Mouse (Mus musculus) hindbrain, embryonic 15.5 days (tissue): ENCODE measurements around the gene Rnps1. TPM values are rescaled to one million over a fixed set of nuclear protein-coding genes. Genes with fewer than 3 reads are reported as not detected.
"Not testable (repeated sequence)": the region's sequence is repeated elsewhere in the genome, so short reads cannot be mapped to it uniquely, and the experiment has no call there.

ENCODE experiments used
- ATAC-seq: fragments of 200-750 bp; cut with Nextera tagmentation; 2 replicates; pipeline ENCODE4 v1.8.0; 2017; ENCODE audit warnings: low read depth, moderate number of reproducible peaks, moderate TSS enrichment; ENCODE audit not compliant: low FRiP score
- H3K27ac ChIP-seq: fragments of 300-500 bp; sonication (generic); replicated peaks from 2 replicates; pipeline ENCODE4 v1.5.1; 2015; ENCODE audit warnings: mild to moderate bottlenecking, inconsistent platforms
- H3K27me3 ChIP-seq: fragments of 300-500 bp; sonication (generic); 2 replicates; pipeline ENCODE4 v1.6.1; 2015; ENCODE audit warnings: control low read depth, inconsistent platforms
- H3K36me3 ChIP-seq: fragments of 300-500 bp; sonication (generic); 2 replicates; pipeline ENCODE4 v1.6.1; 2015; ENCODE audit warnings: control low read depth, inconsistent platforms
- H3K4me1 ChIP-seq: fragments of 300-500 bp; sonication (generic); replicated peaks from 2 replicates; pipeline ENCODE4 v1.6.1; 2015; ENCODE audit warnings: control low read depth, inconsistent platforms
- H3K4me2 ChIP-seq: fragments of 300-500 bp; sonication (generic); 2 replicates; pipeline ENCODE4 v1.6.1; 2015; ENCODE audit warnings: moderate library complexity, mild to moderate bottlenecking, inconsistent platforms
- H3K4me3 ChIP-seq: fragments of 300-500 bp; sonication (generic); 2 replicates; pipeline ENCODE4 v1.5.1; 2015; ENCODE audit warnings: mild to moderate bottlenecking, inconsistent platforms
- H3K9ac ChIP-seq: fragments of 300-500 bp; sonication (generic); 2 replicates; pipeline ENCODE4 v1.6.1; 2015; ENCODE audit warnings: inconsistent platforms
- H3K9me3 ChIP-seq: fragments of 300-500 bp; sonication (generic); 2 replicates; pipeline ENCODE4 v1.6.1; 2016; ENCODE audit warnings: control low read depth, inconsistent platforms
- WGBS: fragments of 180-500 bp; shearing (Covaris S2); methylation state at CpG from one replicate; pipeline ENCODE4 v1.1.7; 2015; 5-methylcytosine and 5-hydroxymethylcytosine counted together
- polyA plus RNA-seq: library from polyadenylated mRNA; unstranded; fragments of >200 nt; fragmentation: Nextera tagmentation; extraction: Ambion mirVana; gene quantifications from 2 replicates; pipeline ENCODE4 v1.2.1, GENCODE M21; 2015

Gene Rnps1
- polyA plus RNA-seq, 1 experiment from 2014 or later: 335 TPM

DNA sequence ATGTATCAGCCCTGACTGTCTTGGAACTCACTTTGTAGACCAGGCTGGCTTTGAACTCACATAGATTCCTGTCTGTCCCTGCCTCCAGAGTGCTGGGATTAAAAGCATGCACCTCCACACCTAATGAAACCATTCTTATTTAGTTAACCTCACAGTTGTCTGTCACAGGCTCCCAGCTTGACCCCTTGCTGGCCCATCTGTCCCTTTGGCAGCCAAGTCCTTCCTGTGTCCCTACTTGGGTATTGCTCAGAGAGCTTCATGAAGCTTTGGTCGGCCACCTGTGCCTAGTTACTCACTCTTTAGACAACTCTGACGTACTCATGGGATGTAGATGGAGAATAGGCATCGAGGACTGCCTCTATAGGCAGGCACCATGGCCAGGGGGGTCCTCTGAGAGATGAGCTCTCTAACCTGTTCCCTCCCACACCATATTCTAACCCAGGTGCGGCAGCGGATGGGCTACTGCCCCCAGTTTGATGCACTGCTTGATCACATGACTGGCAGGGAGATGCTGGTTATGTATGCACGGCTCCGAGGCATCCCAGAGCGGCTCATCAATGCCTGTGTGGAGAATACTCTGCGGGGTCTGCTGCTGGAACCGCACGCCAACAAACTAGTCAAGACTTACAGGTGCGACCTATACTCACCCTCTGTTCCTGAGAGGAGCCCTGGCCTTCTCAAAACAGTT, 7.1 kb upstream of the Rnps1 start:
- 91% methylated on average over 12 of the region's 12 CpGs for WGBS
- ATAC-seq: no peak

DNA sequence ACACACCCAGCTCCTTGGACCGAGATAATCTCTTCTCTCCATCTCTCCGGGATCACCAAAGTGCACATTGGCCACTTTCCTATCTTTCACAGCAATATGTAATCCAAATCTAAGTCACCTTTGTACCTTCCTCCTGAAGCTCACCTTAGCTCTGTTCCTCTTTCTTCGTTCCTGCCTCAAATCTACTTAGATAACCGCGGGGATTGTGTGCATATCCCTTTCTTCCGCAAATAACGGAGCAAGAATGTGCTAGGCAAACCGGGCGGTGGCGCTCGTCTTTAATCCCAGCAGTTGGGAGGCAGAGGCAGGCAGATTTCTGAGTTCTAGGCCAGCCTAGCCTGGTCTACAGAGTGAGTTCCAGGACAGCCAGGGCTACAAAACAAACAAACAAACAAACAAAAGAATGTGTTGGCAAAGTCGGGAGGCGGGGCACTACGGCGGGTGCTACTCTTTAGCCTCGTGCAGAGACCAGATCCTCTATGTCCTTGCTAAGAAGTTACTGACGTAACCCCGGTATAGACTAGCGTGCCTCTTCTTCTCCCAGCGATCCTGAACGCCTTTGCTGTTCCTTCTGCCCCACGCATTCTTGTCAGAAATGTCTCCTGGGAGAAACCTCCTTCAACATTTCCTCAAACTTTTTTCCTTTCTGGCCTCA, 681 bp upstream of the Rnps1 start:
- H3K9ac ChIP-seq: peak overlapping the region; percentile 40
- 35% methylated on average over 22 of the region's 22 CpGs for WGBS
- peak; percentile 46 for ATAC-seq
- H3K4me1 ChIP-seq: peaks cover 38% of the 10 kb centered on the region
- H3K4me3 ChIP-seq: peak overlapping the region; percentile 81
- H3K27me3 ChIP-seq: no peaks in the 10 kb centered on the region
- peak overlapping the region; percentile 89 for H3K27ac ChIP-seq
- H3K36me3 ChIP-seq: peaks cover 34% of the 10 kb centered on the region
- H3K9me3 ChIP-seq: no peaks in the 10 kb centered on the region
- H3K4me2 ChIP-seq: peak overlapping the region; percentile 92

More for the DNA sequence above, 7.1 kb upstream of the Rnps1 start:
- H3K4me1 ChIP-seq: no peaks in the 10 kb centered on the region
- H3K9me3 ChIP-seq: no peaks in the 10 kb centered on the region
- no peak overlapping the region for H3K9ac ChIP-seq
- H3K4me3 ChIP-seq: no peak overlapping the region
- H3K36me3 ChIP-seq: peaks cover 73% of the 10 kb centered on the region
- no peaks in the 10 kb centered on the region for H3K27me3 ChIP-seq
- no peak overlapping the region for H3K4me2 ChIP-seq
- H3K27ac ChIP-seq: no peak overlapping the region

DNA sequence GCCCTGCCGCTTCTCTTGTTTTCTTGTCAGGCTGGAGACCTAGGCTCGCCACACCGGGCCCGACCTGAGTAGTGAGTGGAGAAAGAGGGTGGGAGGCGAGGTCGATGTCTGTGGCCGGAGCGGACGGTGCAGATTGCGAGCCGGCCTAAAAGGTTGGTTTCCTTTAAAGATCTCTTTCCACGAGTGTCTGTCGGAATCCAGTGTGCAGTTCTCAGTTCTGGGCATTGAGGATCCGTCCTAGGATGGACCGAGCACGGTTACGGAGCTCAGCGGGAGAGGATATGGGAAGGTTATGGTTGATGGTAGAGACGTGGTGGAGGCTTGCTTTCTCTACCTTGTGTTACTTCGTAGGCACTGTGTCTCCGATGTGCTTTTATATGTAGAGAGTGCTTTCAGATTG, 646 bp downstream of the Rnps1 start:
- WGBS: 0% methylated on average over 21 of the region's 21 CpGs
- no peaks in the 10 kb centered on the region for H3K9me3 ChIP-seq
- peak overlapping the region; percentile 92 for H3K4me2 ChIP-seq
- peaks cover 38% of the 10 kb centered on the region for H3K4me1 ChIP-seq
- H3K9ac ChIP-seq: peak overlapping the region; percentile 79
- no peak for ATAC-seq
- H3K36me3 ChIP-seq: peaks cover 35% of the 10 kb centered on the region
- H3K27me3 ChIP-seq: no peaks in the 10 kb centered on the region
- peak overlapping the region; percentile 89 for H3K27ac ChIP-seq
- H3K4me3 ChIP-seq: peak overlapping the region; percentile 81

DNA sequence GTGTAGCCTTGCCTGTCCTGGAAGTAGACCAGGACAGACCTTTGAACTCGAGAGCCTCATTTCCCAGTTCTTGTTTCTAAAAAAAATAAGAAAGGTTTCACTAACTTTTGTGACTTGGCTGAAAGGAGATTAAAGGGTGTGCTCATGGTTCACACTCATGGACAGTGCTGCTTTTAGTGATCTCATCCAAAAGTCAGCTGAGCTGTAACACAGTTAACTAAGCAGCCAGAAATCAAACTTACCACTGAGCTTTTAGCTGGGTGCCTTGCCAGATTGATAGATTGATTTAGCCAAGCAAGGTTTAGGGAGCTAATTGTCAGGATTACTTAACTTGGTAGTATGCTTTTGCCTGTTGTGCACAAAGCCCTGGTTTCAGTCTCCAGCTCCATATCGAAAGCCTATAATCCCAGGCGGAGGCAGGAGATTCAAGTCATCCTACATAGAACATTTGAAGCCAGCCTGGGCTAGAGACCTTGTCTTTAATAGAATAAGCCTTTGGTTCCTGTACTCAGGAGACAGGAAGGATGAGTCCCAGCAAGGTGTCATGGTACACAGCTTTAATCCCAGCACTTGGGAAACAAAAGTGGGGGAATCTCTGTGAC, 1.8 kb downstream of the Rnps1 start:
- H3K4me1 ChIP-seq: peaks cover 38% of the 10 kb centered on the region
- no peaks in the 10 kb centered on the region for H3K27me3 ChIP-seq
- no peaks in the 10 kb centered on the region for H3K9me3 ChIP-seq
- H3K9ac ChIP-seq: no peak overlapping the region
- H3K27ac ChIP-seq: no peak overlapping the region
- peak overlapping the region; percentile 81 for H3K4me3 ChIP-seq
- 85% methylated on average over 3 of the region's 3 CpGs for WGBS
- H3K36me3 ChIP-seq: peaks cover 38% of the 10 kb centered on the region
- H3K4me2 ChIP-seq: peak overlapping the region; percentile 92
- no peak for ATAC-seq

DNA sequence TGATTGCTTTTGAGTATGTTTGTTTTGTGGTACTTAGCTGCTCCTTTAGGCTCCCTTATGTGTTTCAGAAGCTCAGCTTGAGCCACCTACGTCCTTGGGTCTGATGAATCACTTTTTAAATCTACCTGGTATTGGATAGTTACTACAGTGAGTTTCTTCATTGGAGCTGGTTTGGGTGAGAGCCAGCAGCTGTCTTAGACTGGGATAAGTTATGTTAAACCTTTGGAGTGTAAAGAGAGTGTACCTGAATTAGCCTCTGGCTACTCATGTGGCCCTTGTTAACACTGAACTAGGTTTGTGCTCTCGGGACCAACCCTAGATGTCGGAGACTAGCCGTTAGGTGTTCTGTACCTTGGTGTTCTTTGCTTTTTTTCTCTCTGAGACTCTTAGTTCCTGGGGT, 8.7 kb downstream of the Rnps1 start:
- WGBS: 93% methylated on average over 4 of the region's 4 CpGs
- H3K4me2 ChIP-seq: no peak overlapping the region
- H3K27ac ChIP-seq: no peak overlapping the region
- peaks cover 12% of the 10 kb centered on the region for H3K4me1 ChIP-seq
- peaks cover 63% of the 10 kb centered on the region for H3K36me3 ChIP-seq
- H3K27me3 ChIP-seq: no peaks in the 10 kb centered on the region
- ATAC-seq: no peak
- no peak overlapping the region for H3K9ac ChIP-seq
- H3K4me3 ChIP-seq: no peak overlapping the region
- no peaks in the 10 kb centered on the region for H3K9me3 ChIP-seq

DNA sequence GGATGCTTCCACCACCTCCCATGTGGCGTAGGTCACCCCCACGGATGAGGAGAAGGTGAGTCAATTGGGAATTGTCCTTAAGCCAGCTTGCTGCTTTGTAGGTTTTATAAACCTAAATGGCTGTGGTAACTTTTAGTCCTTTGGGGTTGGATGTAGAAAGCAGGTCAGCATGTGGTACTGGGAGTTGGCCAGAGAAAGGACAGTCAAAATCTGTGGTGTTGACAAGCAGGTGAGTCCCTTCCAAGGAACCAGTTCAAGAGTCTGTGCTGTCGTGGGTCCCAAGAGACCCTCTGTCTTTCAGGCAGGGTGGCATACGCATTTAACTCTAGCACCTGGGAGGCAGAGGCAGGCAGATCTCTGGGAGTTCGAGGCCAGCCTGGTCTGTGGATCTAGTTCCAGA, 10.1 kb downstream of the Rnps1 start:
- no peak for ATAC-seq
- no peak overlapping the region for H3K9ac ChIP-seq
- no peaks in the 10 kb centered on the region for H3K27me3 ChIP-seq
- H3K4me1 ChIP-seq: peaks cover 16% of the 10 kb centered on the region
- no peak overlapping the region for H3K4me2 ChIP-seq
- H3K27ac ChIP-seq: no peak overlapping the region
- WGBS: 94% methylated on average over 5 of the region's 5 CpGs
- H3K36me3 ChIP-seq: peaks cover 52% of the 10 kb centered on the region
- no peak overlapping the region for H3K4me3 ChIP-seq
- no peaks in the 10 kb centered on the region for H3K9me3 ChIP-seq

DNA sequence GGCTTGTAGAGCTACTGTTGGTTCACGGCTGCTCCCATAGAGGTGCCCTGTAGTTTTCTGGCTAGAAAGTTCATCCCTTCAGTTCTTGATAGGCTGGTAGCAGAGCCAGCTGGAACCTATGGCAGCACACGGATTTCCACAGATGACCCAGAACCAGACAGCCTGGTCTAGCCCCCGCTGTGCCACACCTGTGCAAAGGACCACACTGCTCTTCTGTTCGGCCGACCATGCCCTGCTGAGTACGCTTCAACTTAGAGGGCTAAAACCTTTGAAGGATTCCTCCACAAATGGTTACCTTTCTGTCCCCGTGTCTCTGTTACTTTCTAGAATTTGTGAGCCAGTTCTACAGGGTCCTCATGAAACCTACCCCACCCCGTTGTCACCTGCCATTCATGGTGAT, 11.0 kb downstream of the Rnps1 start:
- peaks cover 16% of the 10 kb centered on the region for H3K4me1 ChIP-seq
- not testable (repeated sequence) for ATAC-seq, H3K9me3 ChIP-seq, H3K27me3 ChIP-seq, H3K9ac ChIP-seq, H3K27ac ChIP-seq, H3K4me3 ChIP-seq, H3K4me2 ChIP-seq
- H3K36me3 ChIP-seq: peaks cover 44% of the 10 kb centered on the region
- WGBS: 86% methylated on average over 6 of the region's 8 CpGs

DNA sequence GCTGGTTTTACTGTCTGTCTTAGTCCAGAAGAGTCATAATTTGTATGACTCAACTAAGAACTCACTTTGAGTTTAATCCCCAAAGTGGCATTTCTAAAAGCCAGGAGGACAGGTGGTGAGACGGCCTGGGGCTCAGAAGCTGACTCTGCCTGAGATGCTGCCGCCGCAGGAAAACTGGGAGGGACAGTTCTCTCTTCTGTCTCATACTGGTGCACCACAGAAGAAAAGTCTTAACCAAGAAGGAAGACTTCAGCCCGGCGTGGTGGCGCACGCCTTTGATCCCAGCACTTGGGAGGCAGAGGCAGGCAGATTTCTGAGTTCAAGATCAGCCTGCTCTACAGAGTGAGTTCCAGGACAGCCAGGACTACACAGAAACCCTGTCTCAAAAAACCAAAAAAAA, 11.5 kb downstream of the Rnps1 start:
- H3K9ac ChIP-seq: no peak overlapping the region
- H3K4me1 ChIP-seq: peaks cover 16% of the 10 kb centered on the region
- H3K4me3 ChIP-seq: no peak overlapping the region
- H3K27me3 ChIP-seq: no peaks in the 10 kb centered on the region
- H3K27ac ChIP-seq: peak overlapping the region; percentile 93
- ATAC-seq: no peak
- 90% methylated on average over 7 of the region's 7 CpGs for WGBS
- peak overlapping the region; percentile 64 for H3K4me2 ChIP-seq
- peaks cover 39% of the 10 kb centered on the region for H3K36me3 ChIP-seq
- no peaks in the 10 kb centered on the region for H3K9me3 ChIP-seq

DNA sequence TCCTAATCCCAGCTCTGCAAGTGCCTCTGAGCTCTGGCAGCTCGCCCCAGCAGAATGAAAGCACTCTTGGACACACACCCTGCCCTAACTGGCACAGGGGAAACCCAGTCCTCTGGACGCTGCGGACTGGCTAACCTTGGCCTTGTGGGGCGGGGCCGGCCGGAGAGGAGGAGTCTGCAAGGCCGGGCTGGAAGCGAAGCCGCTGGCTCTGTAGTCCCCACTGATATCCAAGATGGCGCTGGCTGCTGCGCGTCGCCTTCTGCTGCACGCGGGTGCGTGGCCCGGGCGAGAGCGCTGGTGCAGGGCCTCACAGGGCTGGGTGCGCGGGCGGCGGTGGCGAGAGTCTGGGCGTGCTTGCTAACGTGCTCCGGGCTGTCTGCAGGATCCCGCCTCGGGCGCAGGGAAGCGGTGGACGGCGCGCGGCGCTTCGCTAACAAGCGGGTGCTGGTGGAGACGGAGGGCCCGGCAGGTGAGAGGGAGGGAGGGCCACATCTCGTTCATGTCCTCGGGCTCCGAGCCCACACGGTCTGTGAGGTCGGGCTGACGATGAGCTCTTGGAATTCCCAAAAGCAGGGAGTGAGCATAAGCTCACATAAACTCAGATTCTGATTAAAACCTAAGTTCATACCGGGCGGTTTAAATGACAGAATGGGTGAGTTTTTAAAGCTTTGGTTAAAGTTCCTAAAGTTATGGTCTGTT, 12.3 kb downstream of the Rnps1 start, which contains the start of gene Eci1:
TSS of gene Eci1 (plus strand) at position 171 of the 699 bp plus-strand sequence.
- Histone ChIP-seq H3K36me3 (peaks cover 32% of the 10 kb centered on the region), H3K27me3 (no peaks in the 10 kb centered on the region), H3K27ac (peak within 1 kb of the TSS; percentile 93), H3K4me3 (peak within 1 kb of the TSS; percentile 58), H3K9ac (peak within 1 kb of the TSS; percentile 70), H3K9me3 (no peaks in the 10 kb centered on the region), H3K4me2 (peak within 1 kb of the TSS; percentile 64), H3K4me1 (peaks cover 16% of the 10 kb centered on the region)
- ATAC-seq: peak; percentile 96
- WGBS: 0% methylated on average over 48 of the region's 48 CpGs

DNA sequence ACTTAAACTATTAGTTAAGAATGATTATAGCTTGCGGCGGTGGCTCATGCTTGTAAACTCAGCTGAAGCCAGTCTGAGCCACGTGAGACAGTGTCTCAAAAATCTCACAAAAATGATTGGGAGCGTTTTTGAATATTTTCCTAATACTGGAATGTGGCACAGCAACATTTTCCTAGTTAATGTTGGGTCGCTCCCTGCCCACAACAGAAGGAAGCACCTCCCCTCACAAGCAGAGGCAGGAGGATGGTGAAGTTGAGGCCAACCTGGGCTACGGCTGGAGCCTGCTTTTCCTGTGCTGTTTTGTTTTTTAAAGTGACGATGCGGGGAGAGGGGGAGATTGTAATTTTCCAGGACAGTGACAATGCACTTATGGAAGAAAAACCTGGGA, 12.8 kb downstream of the Rnps1 start:
- H3K36me3 ChIP-seq: peaks cover 27% of the 10 kb centered on the region
- H3K9me3 ChIP-seq: no peaks in the 10 kb centered on the region
- H3K4me1 ChIP-seq: peaks cover 16% of the 10 kb centered on the region
- no peaks in the 10 kb centered on the region for H3K27me3 ChIP-seq
- H3K27ac ChIP-seq: peak overlapping the region; percentile 93
- peak overlapping the region; percentile 64 for H3K4me2 ChIP-seq
- ATAC-seq: no peak
- H3K9ac ChIP-seq: peak overlapping the region; percentile 70; the same call in 1 of the 2 replicates
- WGBS: 7% methylated on average over 8 of the region's 8 CpGs
- peak overlapping the region; percentile 58 for H3K4me3 ChIP-seq

DNA sequence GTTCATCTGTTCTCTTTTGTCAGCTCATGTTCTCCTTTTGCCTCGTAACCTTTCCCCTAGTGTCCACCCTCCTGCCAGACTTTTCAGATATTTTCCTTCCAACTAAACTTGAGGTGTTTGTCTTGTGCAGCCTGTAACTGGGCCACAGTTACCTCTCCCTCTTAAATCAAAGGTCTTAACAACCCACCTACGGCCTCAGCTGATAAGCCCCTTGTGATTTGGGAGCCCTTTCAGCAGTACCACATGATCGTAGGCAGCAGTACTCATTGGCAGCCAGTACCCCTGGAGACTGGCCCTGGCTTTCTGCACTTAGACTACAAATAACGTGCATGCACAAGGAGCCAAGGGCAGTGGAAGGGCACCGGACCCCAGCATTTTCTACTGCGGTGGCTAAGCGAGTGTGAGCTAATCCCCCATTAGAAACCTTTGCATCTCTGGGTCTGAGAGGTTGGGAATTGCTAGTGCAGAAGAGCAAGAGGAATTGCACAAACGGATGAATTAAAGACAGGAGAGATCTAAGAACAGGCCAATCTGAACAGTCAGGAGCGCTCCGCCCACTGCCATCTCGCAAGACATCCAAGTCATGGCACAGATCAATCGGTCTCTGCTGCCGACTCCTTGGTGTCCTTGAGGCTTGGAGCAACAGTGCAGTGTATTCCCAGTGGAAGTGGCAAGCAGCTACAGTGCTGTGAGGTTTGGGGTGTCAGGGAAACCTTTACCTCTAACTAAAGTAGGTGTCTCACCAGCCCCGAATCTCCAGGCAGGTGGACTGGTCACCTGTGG, 15.0 kb downstream of the Rnps1 start:
- H3K27me3 ChIP-seq: no peaks in the 10 kb centered on the region
- no peak for ATAC-seq
- no peaks in the 10 kb centered on the region for H3K9me3 ChIP-seq
- peaks cover 7% of the 10 kb centered on the region for H3K36me3 ChIP-seq
- H3K4me1 ChIP-seq: peaks cover 16% of the 10 kb centered on the region
- 81% methylated on average over 14 of the region's 14 CpGs for WGBS
- H3K4me3 ChIP-seq: no peak overlapping the region
- no peak overlapping the region for H3K27ac ChIP-seq
- no peak overlapping the region for H3K9ac ChIP-seq
- H3K4me2 ChIP-seq: no peak overlapping the region
